In the genomic region with DNA sequence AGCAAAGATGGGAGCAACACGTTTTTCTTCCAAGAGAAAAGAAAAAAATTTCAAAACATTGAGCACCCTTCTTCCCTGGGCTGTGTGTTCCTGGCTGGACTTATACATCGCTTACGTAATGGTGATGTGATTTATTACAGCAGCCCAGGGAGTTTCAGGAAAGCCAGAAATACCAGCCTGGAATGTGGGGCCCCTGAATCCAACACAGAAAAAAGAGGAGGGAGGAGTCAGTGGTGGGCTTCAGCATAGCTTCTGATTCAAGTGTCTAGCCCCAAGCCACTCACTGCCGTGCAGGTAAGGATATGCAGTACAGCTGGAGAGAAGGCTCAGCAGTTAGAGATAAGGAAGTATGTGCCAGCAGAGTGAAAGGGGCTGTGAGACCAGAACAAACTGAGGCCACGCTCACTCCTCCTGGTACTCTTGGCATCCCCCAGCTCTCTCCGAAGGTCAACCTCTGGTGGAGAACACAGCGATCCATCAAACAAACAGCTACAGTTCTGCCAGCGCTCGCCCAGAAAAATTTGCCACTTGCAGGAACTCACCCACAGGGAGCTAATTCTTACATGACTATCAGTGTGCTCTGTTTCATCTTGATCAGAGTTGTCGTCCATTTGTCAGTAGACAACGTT, we compare ENCODE assay signal across 13 mouse cellular contexts.
DNase-seq lines count a peak whose midpoint lies in the region; ATAC-seq lines count a peak whose summit lies in the region.
"Had no signal": no experiment of that assay in that cellular context is flagged by ENCODE, and none has a peak within 500 bp of the region (broad histone marks: within the 10 kb centered on the region; RNA-seq: fewer than 3 reads in every experiment).

No protein-coding gene starts in this region.

- no peak for DNase-seq in heart, adult 9 months (ENCODE audit: low spot score in 2 of 2)
- DNase-seq in adrenal gland, postnatal 10 days, result peak; percentile 47
- peak; percentile 55 for DNase-seq in intestine, embryonic 14.5 days (ENCODE audit: low spot score)
- DNase-seq in mesoderm, embryonic 11.5 days (ENCODE audit: low read depth, low spot score), result peak; percentile 84
- DNase-seq in thymus, postnatal 0 days (ENCODE audit: low spot score), result no peak
- DNase-seq in cerebellum, postnatal 36 days, result no peak
- DNase-seq: cerebellum, postnatal 25 days; forebrain, postnatal 0 days; thymus, postnatal 36 days had no signal

- peak overlapping the region; percentile 53 to 62 for H3K27ac ChIP-seq in heart, embryonic 14.5 days (replicated peaks in 1 of 2; ENCODE audit: control insufficient read depth in 1 of 2, insufficient read depth in 1 of 2, low read depth in 2 of 2, low read length in 2 of 2)
- peak overlapping the region; percentile 33 for H3K27ac ChIP-seq in intestine, embryonic 14.5 days (ENCODE audit: low read depth)
- H3K27ac ChIP-seq: hindbrain, embryonic 10.5 days; midbrain, embryonic 15.5 days had no signal

- WGBS in heart, embryonic 14.5 days, result 25% methylated on average over 11 of the region's 11 CpGs
- 19% methylated on average over 11 of the region's 11 CpGs for WGBS in intestine, embryonic 14.5 days

- no peak for ATAC-seq in heart, embryonic 14.5 days (ENCODE audit: insufficient number of reproducible peaks, insufficient read depth, low FRiP score, low read depth)
- peak; percentile 64 for ATAC-seq in intestine, embryonic 14.5 days (replicated peaks; ENCODE audit: low FRiP score, low TSS enrichment, low read depth)
- no peak for ATAC-seq in megakaryocyte progenitor cell, adult 5-6 weeks (replicated peaks; ENCODE audit: poor library complexity)
- ATAC-seq: forebrain, postnatal 0 days; midbrain, embryonic 15.5 days had no signal

- H3K36me3 ChIP-seq in heart, embryonic 14.5 days (ENCODE audit: control insufficient read depth, insufficient read depth, low read length), result no peaks in the 10 kb centered on the region
- H3K36me3 ChIP-seq in intestine, embryonic 14.5 days (ENCODE audit: control insufficient read depth, insufficient read depth, low read length), result no peaks in the 10 kb centered on the region
- H3K36me3 ChIP-seq: hindbrain, embryonic 10.5 days; midbrain, embryonic 15.5 days had no signal

- no peaks in the 10 kb centered on the region for H3K27me3 ChIP-seq in heart, embryonic 14.5 days (ENCODE audit: control insufficient read depth, insufficient read depth, low read length)
- H3K27me3 ChIP-seq in intestine, embryonic 14.5 days (replicated peaks; ENCODE audit: control insufficient read depth, insufficient read depth, low read length), result no peaks in the 10 kb centered on the region
- H3K27me3 ChIP-seq: midbrain, embryonic 15.5 days had no signal

- no peak overlapping the region for H3K4me3 ChIP-seq in heart, embryonic 14.5 days (ENCODE audit: control insufficient read depth in 1 of 2, insufficient read depth in 1 of 2, low read depth in 1 of 2, low read length in 2 of 2)
- no peak overlapping the region for H3K4me3 ChIP-seq in intestine, embryonic 14.5 days (ENCODE audit: low read depth, low read length)
- H3K4me3 ChIP-seq: hindbrain, embryonic 10.5 days; midbrain, embryonic 15.5 days had no signal

- H3K9me3 ChIP-seq in heart, embryonic 14.5 days (ENCODE audit: control insufficient read depth, low read length), result no peaks in the 10 kb centered on the region
- H3K9me3 ChIP-seq in intestine, embryonic 14.5 days (ENCODE audit: control insufficient read depth, low read length), result no peaks in the 10 kb centered on the region
- H3K9me3 ChIP-seq: hindbrain, embryonic 10.5 days; midbrain, embryonic 15.5 days had no signal

- peak overlapping the region; percentile 44 for H3K4me2 ChIP-seq in heart, embryonic 14.5 days (ENCODE audit: low read length)
- peak overlapping the region; percentile 13; the same call in 1 of the 2 replicates for H3K4me2 ChIP-seq in intestine, embryonic 14.5 days (ENCODE audit: low read length)
- H3K4me2 ChIP-seq: midbrain, embryonic 15.5 days had no signal

- peaks cover 12 to 32% of the 10 kb centered on the region in 2 experiments for H3K4me1 ChIP-seq in heart, embryonic 14.5 days (ENCODE audit: control insufficient read depth in 2 of 2, insufficient read depth in 2 of 2, low read length in 2 of 2)
- peaks cover 18% of the 10 kb centered on the region for H3K4me1 ChIP-seq in intestine, embryonic 14.5 days (replicated peaks; ENCODE audit: control insufficient read depth, insufficient read depth, low read length)
- H3K4me1 ChIP-seq: midbrain, embryonic 15.5 days had no signal

- no peak overlapping the region for H3K9ac ChIP-seq in heart, embryonic 14.5 days (ENCODE audit: low read length)
- no peak overlapping the region for H3K9ac ChIP-seq in intestine, embryonic 14.5 days (ENCODE audit: low read length)
- H3K9ac ChIP-seq: forebrain, postnatal 0 days; midbrain, embryonic 15.5 days had no signal

Comparison
In these comparisons a context has a peak if more than half of its experiments do, and no peak if none do; other contexts are left out.
1. DNase-seq: peak in adrenal gland, postnatal 10 days (single experiment), intestine, embryonic 14.5 days (single experiment) and mesoderm, embryonic 11.5 days (single experiment); none in heart, adult 9 months (0 of 2), thymus, postnatal 0 days (single experiment) and cerebellum, postnatal 36 days (0 of 2).